Mouse (Mus musculus) midbrain, embryonic 12.5 days (tissue): ENCODE results near the gene Arhgap22. TPM values are rescaled to one million over a fixed set of nuclear protein-coding genes. Genes with fewer than 3 reads are reported as not detected.
A peak's percentile ranks its signal among the peaks of the same experiment; 100 is the strongest.

Experiments used
- ATAC-seq: fragments of 200-750 bp; cut with Nextera tagmentation; 2 replicates; pipeline ENCODE4 v1.8.0; 2017; ENCODE audit warnings: low read depth, moderate TSS enrichment, moderate library complexity; ENCODE audit not compliant: low FRiP score
- H3K27ac ChIP-seq: fragments of 300-500 bp; sonication (generic); replicated peaks from 2 replicates; pipeline ENCODE4 v1.5.1; 2016; ENCODE audit warnings: mild to moderate bottlenecking
- H3K27me3 ChIP-seq: fragments of 300-500 bp; sonication (generic); 2 replicates; pipeline ENCODE4 v1.6.1; 2016; ENCODE audit warnings: mild to moderate bottlenecking
- H3K36me3 ChIP-seq: fragments of 300-500 bp; sonication (generic); 2 replicates; pipeline ENCODE4 v1.6.1; 2016
- H3K4me1 ChIP-seq: fragments of 300-500 bp; sonication (generic); 2 replicates; pipeline ENCODE4 v1.6.1; 2016
- H3K4me2 ChIP-seq: fragments of 300-500 bp; sonication (generic); replicated peaks from 2 replicates; pipeline ENCODE4 v1.6.1; 2016; ENCODE audit warnings: mild to moderate bottlenecking, moderate library complexity
- H3K4me3 ChIP-seq: fragments of 300-500 bp; sonication (generic); 2 replicates; pipeline ENCODE4 v1.5.1; 2016; ENCODE audit warnings: mild to moderate bottlenecking
- H3K9ac ChIP-seq: fragments of 300-500 bp; sonication (generic); replicated peaks from 2 replicates; pipeline ENCODE4 v1.6.1; 2016; ENCODE audit warnings: mild to moderate bottlenecking, moderate library complexity
- H3K9me3 ChIP-seq: fragments of 300-500 bp; sonication (generic); 2 replicates; pipeline ENCODE4 v1.6.1; 2016; ENCODE audit warnings: mild to moderate bottlenecking
- WGBS: fragments of 180-500 bp; shearing (Covaris S2); methylation state at CpG from one replicate; pipeline ENCODE4 v1.1.7; 2016; 5-methylcytosine and 5-hydroxymethylcytosine counted together
- polyA plus RNA-seq: library from polyadenylated mRNA; unstranded; fragments of >200 nt; fragmentation: Nextera tagmentation; extraction: Ambion mirVana; gene quantifications from 2 replicates; pipeline ENCODE4 v1.2.1, GENCODE M21; 2016

The Arhgap22 gene
- polyA plus RNA-seq, 1 experiment from 2014 or later = 0.89 TPM

DNA sequence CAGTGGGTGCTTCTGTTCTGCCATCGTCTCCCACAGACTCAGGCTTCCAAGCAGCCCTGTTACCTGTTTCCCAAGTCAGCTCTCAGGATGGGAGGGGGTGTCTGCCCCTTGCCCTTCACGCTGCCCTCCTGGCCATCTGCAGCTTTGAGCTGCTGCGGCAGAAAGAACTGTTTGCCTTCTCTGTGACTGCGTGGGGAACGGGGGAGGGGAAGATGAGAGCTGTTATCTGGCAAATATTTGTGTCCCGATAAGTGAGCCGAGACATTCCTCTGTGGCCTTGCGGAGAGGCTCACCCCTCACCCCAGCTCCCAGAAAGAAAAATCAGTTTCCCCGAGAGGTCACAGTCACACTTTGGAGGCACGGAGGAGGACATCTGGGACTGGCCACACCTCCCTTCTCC, 149.0 kb downstream of the Arhgap22 start:
- Histone ChIP-seq H3K27ac (no peak overlapping the region), H3K27me3 (no peaks in the 10 kb centered on the region; the same call in 1 of the 2 replicates), H3K9ac (no peak overlapping the region), H3K4me1 (peaks cover 13% of the 10 kb centered on the region), H3K4me3 (no peak overlapping the region), H3K9me3 (no peaks in the 10 kb centered on the region), H3K4me2 (no peak overlapping the region), H3K36me3 (no peaks in the 10 kb centered on the region)
- WGBS = 34% methylated on average over 10 of the region's 10 CpGs
- ATAC-seq = no peak

DNA sequence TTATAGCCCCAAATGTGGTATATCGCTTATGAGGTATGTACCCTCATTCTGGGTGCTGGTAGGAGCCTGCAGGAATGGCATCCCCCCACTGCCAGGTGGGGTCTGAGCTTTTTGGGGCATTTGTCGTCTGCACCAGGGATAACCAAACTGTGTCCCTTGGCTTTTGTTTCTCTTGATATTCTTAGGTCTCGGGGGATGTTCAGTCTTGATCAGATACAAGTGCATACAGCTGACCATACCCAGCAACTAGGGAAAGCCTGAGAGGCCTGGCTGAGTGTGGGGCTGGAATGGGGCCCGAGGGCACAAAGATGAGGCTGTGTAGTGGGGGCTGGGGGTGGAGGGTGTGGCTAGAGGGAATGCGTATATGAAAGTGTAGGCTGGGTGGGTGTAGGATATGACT, 149.8 kb downstream of the Arhgap22 start:
- no peaks in the 10 kb centered on the region for H3K9me3 ChIP-seq
- WGBS = 88% methylated on average over 5 of the region's 5 CpGs
- ATAC-seq = no peak
- H3K4me3 ChIP-seq = no peak overlapping the region
- H3K9ac ChIP-seq = no peak overlapping the region
- no peak overlapping the region for H3K27ac ChIP-seq
- H3K4me2 ChIP-seq = no peak overlapping the region
- peaks cover 11% of the 10 kb centered on the region for H3K4me1 ChIP-seq
- H3K36me3 ChIP-seq = no peaks in the 10 kb centered on the region
- no peaks in the 10 kb centered on the region; the same call in 1 of the 2 replicates for H3K27me3 ChIP-seq

- H3K4me2 ChIP-seq = no peak overlapping the region
- no peaks in the 10 kb centered on the region for H3K36me3 ChIP-seq
- H3K9me3 ChIP-seq = no peaks in the 10 kb centered on the region
- no peak overlapping the region for H3K9ac ChIP-seq
- no peak for ATAC-seq
- no peaks in the 10 kb centered on the region; the same call in 1 of the 2 replicates for H3K27me3 ChIP-seq
- peaks cover 11% of the 10 kb centered on the region for H3K4me1 ChIP-seq
- 89% methylated on average over 2 of the region's 2 CpGs for WGBS
- H3K27ac ChIP-seq = no peak overlapping the region
- H3K4me3 ChIP-seq = no peak overlapping the region
These were observed 150.2 kb downstream of the Arhgap22 start for GRCm38 (mm10) chr14:33364061-33364460.

DNA sequence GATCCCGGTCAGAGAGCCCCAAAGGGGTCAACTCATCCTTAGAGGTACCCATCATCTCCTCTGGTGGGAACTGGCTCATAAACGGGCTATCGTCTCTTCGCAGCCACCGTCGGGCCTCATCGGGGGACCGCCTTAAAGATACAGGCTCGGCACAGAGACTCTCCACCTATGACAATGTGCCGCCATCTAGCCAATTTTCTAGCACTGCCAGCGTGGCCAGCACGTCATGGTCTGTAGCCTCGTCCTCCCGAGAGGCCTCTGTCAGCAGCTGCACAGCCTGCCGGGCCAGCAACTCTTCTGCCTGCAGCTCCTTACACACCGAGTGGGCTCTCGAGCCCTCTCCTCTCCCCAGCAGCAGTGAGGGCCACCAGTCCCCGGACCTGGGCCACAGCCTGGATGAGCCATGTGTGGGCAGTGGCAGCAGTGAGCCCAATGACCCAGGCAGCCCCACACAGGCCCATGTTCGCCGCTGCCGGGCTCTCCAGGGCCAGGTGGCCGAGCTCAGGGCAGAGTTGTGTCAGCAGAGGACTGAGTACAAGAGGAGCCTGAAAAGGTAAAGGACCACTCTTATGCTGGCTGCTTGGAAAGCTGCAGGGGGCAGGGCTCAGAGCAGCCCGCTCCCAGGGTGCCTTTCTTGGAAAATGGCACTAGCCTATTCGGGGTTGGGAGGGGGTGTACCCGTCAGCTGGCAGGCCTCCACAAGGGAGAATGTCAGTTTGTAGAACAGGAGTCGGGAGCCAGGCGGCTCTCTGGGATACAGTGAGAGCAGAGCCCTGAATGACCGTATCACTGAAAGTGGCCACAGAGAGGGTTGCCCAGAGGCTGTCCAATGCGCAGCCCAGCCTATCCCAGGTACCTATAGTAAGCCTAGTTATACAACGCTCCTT, 153.3 kb downstream of the Arhgap22 start:
- H3K27ac ChIP-seq = no peak overlapping the region
- H3K27me3 ChIP-seq = no peaks in the 10 kb centered on the region
- H3K4me2 ChIP-seq = no peak overlapping the region
- no peak overlapping the region for H3K4me3 ChIP-seq
- no peaks in the 10 kb centered on the region for H3K9me3 ChIP-seq
- WGBS = 68% methylated on average over 30 of the region's 30 CpGs
- H3K9ac ChIP-seq = no peak overlapping the region
- no peaks in the 10 kb centered on the region for H3K36me3 ChIP-seq
- ATAC-seq = no peak
- peaks cover 13% of the 10 kb centered on the region for H3K4me1 ChIP-seq

GRCm38 (mm10) chr14:33369375-33369774, 155.5 kb downstream of the Arhgap22 start:
- Histone ChIP-seq H3K27ac (no peak overlapping the region), H3K4me3 (no peak overlapping the region), H3K36me3 (no peaks in the 10 kb centered on the region), H3K9me3 (no peaks in the 10 kb centered on the region), H3K9ac (no peak overlapping the region), H3K4me2 (no peak overlapping the region), H3K4me1 (peaks cover 6% of the 10 kb centered on the region), H3K27me3 (no peaks in the 10 kb centered on the region)
- 86% methylated on average over 12 of the region's 12 CpGs for WGBS
- no peak for ATAC-seq

DNA sequence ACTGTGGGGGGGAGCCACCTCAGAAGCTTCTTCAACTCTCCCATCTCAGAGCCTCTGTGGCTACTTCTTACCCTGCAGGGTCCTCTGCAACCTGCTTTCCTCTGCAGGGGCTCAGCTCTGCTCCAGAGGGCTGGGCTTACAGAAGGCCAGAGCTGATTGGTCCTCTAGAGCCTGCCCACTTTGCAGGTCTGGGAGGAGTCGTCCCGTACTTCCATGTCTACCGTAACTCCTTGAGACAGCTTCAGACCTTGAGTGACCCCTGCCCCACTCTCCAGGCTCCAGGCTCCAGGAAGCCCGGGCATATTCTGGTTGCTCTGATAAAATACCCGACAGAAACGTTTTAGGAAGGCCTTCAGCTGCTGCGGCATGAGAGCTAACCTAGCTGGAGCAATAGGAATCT, 156.2 kb downstream of the Arhgap22 start:
- Histone ChIP-seq H3K27me3 (no peaks in the 10 kb centered on the region), H3K9ac (no peak overlapping the region), H3K4me1 (peaks cover 6% of the 10 kb centered on the region), H3K4me3 (no peak overlapping the region), H3K9me3 (no peaks in the 10 kb centered on the region), H3K27ac (no peak overlapping the region), H3K4me2 (peak overlapping the region; percentile 11; the same call in 1 of the 2 replicates), H3K36me3 (no peaks in the 10 kb centered on the region)
- WGBS = 14% methylated on average over 7 of the region's 7 CpGs
- ATAC-seq = no peak

GRCm38 (mm10) chr14:33371248-33371647, 157.4 kb downstream of the Arhgap22 start:
- H3K4me2 ChIP-seq = no peak overlapping the region
- ATAC-seq = peak; percentile 50; the same call in 1 of the 2 replicates
- H3K27me3 ChIP-seq = no peaks in the 10 kb centered on the region
- no peaks in the 10 kb centered on the region for H3K9me3 ChIP-seq
- peaks cover 6% of the 10 kb centered on the region for H3K4me1 ChIP-seq
- 15% methylated on average over 3 of the region's 3 CpGs for WGBS
- H3K27ac ChIP-seq = no peak overlapping the region
- H3K4me3 ChIP-seq = no peak overlapping the region
- no peaks in the 10 kb centered on the region for H3K36me3 ChIP-seq
- H3K9ac ChIP-seq = no peak overlapping the region

DNA sequence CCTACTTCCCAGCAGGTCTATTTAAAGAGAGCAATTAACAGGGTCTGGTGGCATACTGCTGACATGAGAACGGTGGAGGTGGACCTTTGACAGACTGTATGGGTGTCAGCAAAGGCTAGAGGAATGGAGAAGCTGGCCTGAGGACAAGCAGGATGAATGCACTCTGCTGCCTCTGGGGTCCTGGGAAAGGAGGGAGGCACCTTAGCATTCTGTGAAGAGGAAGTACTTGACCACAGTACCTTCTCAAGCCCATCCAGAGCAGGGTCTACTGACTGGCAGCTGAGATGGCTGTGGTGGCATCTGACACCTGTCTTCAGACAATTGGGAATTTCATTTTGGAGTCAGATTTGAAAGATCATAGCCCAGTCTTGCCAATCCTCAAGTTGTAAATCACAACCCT, 159.4 kb downstream of the Arhgap22 start:
- Histone ChIP-seq H3K4me2 (no peak overlapping the region), H3K36me3 (0 out of 2 replicates have a peak, but pooled peaks cover 6% of the 10 kb centered on the region), H3K4me1 (peaks cover 6% of the 10 kb centered on the region; the same call in 1 of the 2 replicates), H3K9me3 (no peaks in the 10 kb centered on the region), H3K27ac (no peak overlapping the region), H3K27me3 (no peaks in the 10 kb centered on the region), H3K4me3 (no peak overlapping the region), H3K9ac (no peak overlapping the region)
- no peak for ATAC-seq
- 65% methylated on average over 1 of the region's 1 CpGs for WGBS

GRCm38 (mm10) chr14:33374089-33374488, 160.3 kb downstream of the Arhgap22 start:
- WGBS = 88% methylated on average over 1 of the region's 1 CpGs
- Histone ChIP-seq H3K27me3 (no peaks in the 10 kb centered on the region), H3K9ac (no peak overlapping the region), H3K4me1 (peaks cover 6% of the 10 kb centered on the region; the same call in 1 of the 2 replicates), H3K9me3 (no peaks in the 10 kb centered on the region), H3K4me3 (no peak overlapping the region), H3K27ac (no peak overlapping the region), H3K36me3 (peaks cover 7% of the 10 kb centered on the region; the same call in 1 of the 2 replicates), H3K4me2 (no peak overlapping the region)
- ATAC-seq = no peak

GRCm38 (mm10) chr14:33377211-33377610, 163.4 kb downstream of the Arhgap22 start:
- Histone ChIP-seq H3K27ac (no peak overlapping the region), H3K4me1 (no peaks in the 10 kb centered on the region), H3K27me3 (no peaks in the 10 kb centered on the region), H3K9ac (no peak overlapping the region), H3K9me3 (no peaks in the 10 kb centered on the region), H3K36me3 (peaks cover 24% of the 10 kb centered on the region; the same call in 1 of the 2 replicates), H3K4me3 (no peak overlapping the region), H3K4me2 (no peak overlapping the region)
- 92% methylated on average over 3 of the region's 3 CpGs for WGBS
- ATAC-seq = no peak

- Histone ChIP-seq H3K27me3 (no peaks in the 10 kb centered on the region), H3K4me2 (no peak overlapping the region), H3K4me3 (no peak overlapping the region), H3K27ac (no peak overlapping the region), H3K36me3 (peaks cover 35% of the 10 kb centered on the region), H3K9ac (no peak overlapping the region), H3K9me3 (no peaks in the 10 kb centered on the region), H3K4me1 (no peaks in the 10 kb centered on the region)
- no peak for ATAC-seq
- 61% methylated on average over 5 of the region's 5 CpGs for WGBS
These were observed 164.9 kb downstream of the Arhgap22 start for GRCm38 (mm10) chr14:33378723-33379122.

DNA sequence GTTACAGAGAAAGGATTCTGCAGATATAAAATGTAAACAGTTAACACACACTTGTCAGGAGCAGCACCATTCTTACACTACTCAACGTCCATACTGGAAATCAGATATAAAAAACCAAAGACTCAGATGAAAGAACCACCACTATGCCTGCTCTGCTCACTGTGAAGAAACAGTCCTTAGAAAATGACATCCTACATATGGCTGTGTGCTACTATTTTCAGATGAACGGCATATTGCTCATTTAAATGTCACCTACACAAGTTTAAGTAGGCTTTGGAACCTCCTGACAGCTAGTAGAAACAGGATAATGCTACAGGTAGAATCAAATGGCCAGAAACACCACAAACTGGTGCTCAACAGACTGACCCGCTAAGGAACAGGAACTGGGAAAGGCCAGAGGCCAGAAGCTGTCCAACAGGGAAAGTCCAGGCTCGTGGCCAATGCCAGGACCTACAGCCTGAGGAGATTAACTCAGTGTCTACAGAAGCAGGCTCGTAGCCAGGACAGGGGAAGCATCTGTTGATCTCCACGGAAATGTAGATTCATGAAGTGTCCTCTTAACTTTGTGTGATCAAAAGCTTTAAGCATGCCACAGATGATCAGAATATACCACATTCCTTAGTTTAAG, 167.1 kb downstream of the Arhgap22 start:
- H3K27ac ChIP-seq = no peak overlapping the region
- no peak for ATAC-seq
- whole genome bisulfite sequencing = 90% methylated on average over 6 of the region's 6 CpGs
- no peaks in the 10 kb centered on the region for H3K4me1 ChIP-seq
- H3K4me2 ChIP-seq = no peak overlapping the region
- peaks cover 42% of the 10 kb centered on the region for H3K36me3 ChIP-seq
- no peaks in the 10 kb centered on the region for H3K27me3 ChIP-seq
- no peaks in the 10 kb centered on the region for H3K9me3 ChIP-seq
- H3K4me3 ChIP-seq = no peak overlapping the region
- no peak overlapping the region for H3K9ac ChIP-seq
